Mouse (Mus musculus) limb, embryonic 14.5 days (tissue): ENCODE results near the gene Ppp2r5c. TPM values are rescaled to one million over a fixed set of nuclear protein-coding genes. Genes with fewer than 3 reads are reported as not detected.

Experiments
- ATAC-seq: fragments of 200-750 bp; cut with Nextera tagmentation; 2 replicates; pipeline ENCODE4 v1.8.0; 2017; ENCODE audit warnings: low read depth, moderate number of reproducible peaks, moderate TSS enrichment; ENCODE audit not compliant: low FRiP score
- DNase-seq: peaks from one replicate; pipeline ENCODE4 v3.0.0-alpha.2; 2015; ENCODE audit warnings: low spot score
- H3K27ac ChIP-seq: fragments of 300-500 bp; sonication (generic); replicated peaks from 2 replicates; pipeline ENCODE4 v1.5.1; 2014; ENCODE audit warnings: low read depth, mild to moderate bottlenecking, low read length, moderate library complexity, mixed read lengths
- H3K27me3 ChIP-seq: fragments of 300-500 bp; sonication (generic); 2 replicates; pipeline ENCODE4 v1.6.1; 2014; ENCODE audit warnings: low read length, mixed read lengths; ENCODE audit not compliant: control insufficient read depth, insufficient read depth
- H3K36me3 ChIP-seq: fragments of 300-500 bp; sonication (generic); 2 replicates; pipeline ENCODE4 v1.6.1; 2014; ENCODE audit warnings: mild to moderate bottlenecking, low read length, moderate library complexity, mixed read lengths; ENCODE audit not compliant: control insufficient read depth, insufficient read depth
- H3K4me1 ChIP-seq: fragments of 300-500 bp; sonication (generic); 2 replicates; pipeline ENCODE4 v1.6.1; 2014; ENCODE audit warnings: antibody characterized with exemption, low read length, mixed read lengths; ENCODE audit not compliant: control insufficient read depth, insufficient read depth
- H3K4me2 ChIP-seq: fragments of 300-500 bp; sonication (generic); replicated peaks from 2 replicates; pipeline ENCODE4 v1.6.1; 2014; ENCODE audit warnings: low read depth, mild to moderate bottlenecking, low read length, moderate library complexity; ENCODE audit not compliant: severe bottlenecking
- H3K4me3 ChIP-seq: fragments of 300-500 bp; sonication (generic); replicated peaks from 2 replicates; pipeline ENCODE4 v1.5.1; 2014; ENCODE audit warnings: low read length
- H3K9ac ChIP-seq: fragments of 300-500 bp; sonication (generic); 2 replicates; pipeline ENCODE4 v1.6.1; 2014; ENCODE audit warnings: mild to moderate bottlenecking, low read depth, low read length, moderate library complexity; ENCODE audit not compliant: severe bottlenecking
- H3K9me3 ChIP-seq: fragments of 300-500 bp; sonication (generic); 2 replicates; pipeline ENCODE4 v1.6.1; 2016; ENCODE audit warnings: low read length; ENCODE audit not compliant: control insufficient read depth
- POLR2A ChIP-seq: fragments of 200-500 bp; IDR thresholded peaks from 2 replicates; pipeline ENCODE4 v1.8.0; 2012; ENCODE audit warnings: inconsistent platforms, mild to moderate bottlenecking, moderate library complexity, borderline replicate concordance; ENCODE audit not compliant: insufficient read depth, insufficient read length; ENCODE audit errors: extremely low read depth
- WGBS: fragments of 180-500 bp; shearing (Covaris S2); extraction: QIAGEN DNeasy Blood & Tissue Kit; methylation state at CpG from one replicate; pipeline ENCODE4 v1.1.7; 2014; 5-methylcytosine and 5-hydroxymethylcytosine counted together
- polyA plus RNA-seq, 2 experiments: library from polyadenylated mRNA; depleted of rRNA in 1 of 2; stranded (reverse) in 1 of 2; unstranded in 1 of 2; fragments of >200 nt; fragmentation: Nextera tagmentation in 1 of 2; extraction: Ambion mirVana in 1 of 2; gene quantifications; 2 replicates each; pipeline versions ENCODE4 v1.2.1 to v1.2.3; 2012 to 2014

Gene Ppp2r5c
- polyA plus RNA-seq (2012; rRNA removed) = 68.0 and 75.2 TPM in 2 replicates
- polyA plus RNA-seq (2014; fragmentation: Nextera tagmentation; extraction: Ambion mirVana) = 156 and 158 TPM in 2 replicates

DNA sequence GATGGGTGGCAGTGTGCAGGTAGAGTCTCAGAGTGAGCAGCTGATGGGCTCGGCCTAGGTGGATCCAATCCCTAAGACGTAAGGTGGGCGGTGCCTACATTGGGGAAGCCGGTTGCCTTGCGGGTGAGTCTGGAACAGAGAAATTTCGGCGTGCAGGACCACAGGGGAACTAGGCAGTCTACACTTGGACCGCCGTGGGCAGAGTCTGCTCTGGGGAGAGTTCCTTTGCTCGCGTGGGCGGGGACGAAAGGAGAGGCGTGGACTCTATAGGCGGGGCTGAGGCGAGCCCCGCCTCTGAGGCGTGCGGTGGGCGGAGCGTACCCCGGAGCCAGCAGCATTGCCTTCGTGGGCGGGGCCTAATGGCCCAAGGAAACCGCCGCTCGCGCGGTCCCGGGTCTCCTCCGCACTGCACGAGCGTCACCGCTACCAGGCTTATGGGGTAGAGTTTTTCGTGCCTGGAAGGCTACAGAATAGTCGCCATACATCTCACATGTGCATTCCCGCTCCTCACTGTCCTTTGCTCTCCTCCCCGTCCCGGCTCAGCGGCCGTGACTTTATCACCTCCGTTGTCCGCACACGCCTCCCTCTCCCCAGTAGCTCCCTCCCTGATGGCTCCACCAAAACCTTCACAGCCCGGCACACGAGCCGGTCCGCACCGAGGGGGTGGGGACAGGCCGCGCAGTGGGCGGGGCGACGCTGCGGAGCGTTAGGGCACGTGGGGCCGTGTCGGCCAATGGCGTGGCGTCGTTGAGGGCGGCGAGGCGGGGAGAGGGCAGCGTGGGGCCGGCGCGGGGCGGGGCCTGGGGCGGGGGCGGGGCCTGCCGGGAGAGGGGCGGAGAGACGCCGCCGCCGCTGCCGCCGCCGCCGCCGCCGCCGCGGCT is at the start of gene Ppp2r5c:
Gene Ppp2r5c (plus strand): TSS at position 831 of the 881 bp plus-strand sequence.
- WGBS = under 1% methylated on average over 49 of the region's 86 CpGs
- peak within 1 kb of the TSS; percentile 87 for H3K27ac ChIP-seq
- H3K9ac ChIP-seq = peak within 1 kb of the TSS; percentile 77
- H3K4me1 ChIP-seq = no peaks in the 10 kb centered on the region
- H3K9me3 ChIP-seq = no peaks in the 10 kb centered on the region
- ATAC-seq = peak; percentile 99
- H3K36me3 ChIP-seq = peaks cover 19% of the 10 kb centered on the region
- H3K4me3 ChIP-seq = peak within 1 kb of the TSS; percentile 92
- no peaks in the 10 kb centered on the region for H3K27me3 ChIP-seq
- peak; percentile 94 for DNase-seq
- peak; percentile 63; the same call in 1 of the 2 replicates for TF ChIP-seq POLR2A
- peak within 1 kb of the TSS; percentile 80 for H3K4me2 ChIP-seq

DNA sequence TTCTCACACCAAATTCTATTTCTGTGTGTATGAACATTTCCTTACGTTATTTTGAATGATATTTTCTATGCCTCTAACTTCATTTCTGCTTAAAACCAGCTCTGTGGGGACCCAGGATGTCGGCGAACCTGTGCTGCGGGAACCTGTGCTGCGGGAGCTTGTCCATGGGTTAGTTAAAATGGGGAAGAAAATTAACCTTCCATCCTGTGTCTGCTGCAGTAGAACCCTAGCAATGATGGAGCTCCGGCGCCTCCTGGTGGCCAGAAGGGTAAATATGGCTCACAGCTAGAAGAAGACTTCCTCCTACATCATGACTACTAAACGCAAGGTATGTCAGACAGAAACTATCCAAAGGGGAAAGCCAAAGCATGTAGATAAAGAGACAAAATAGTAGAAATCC is 48.6 kb upstream of the Ppp2r5c start:
- Histone ChIP-seq H3K9ac (no peak overlapping the region), H3K4me2 (no peak overlapping the region), H3K36me3 (no peaks in the 10 kb centered on the region), H3K4me1 (no peaks in the 10 kb centered on the region), H3K4me3 (no peak overlapping the region), H3K27me3 (no peaks in the 10 kb centered on the region), H3K9me3 (peaks cover 4% of the 10 kb centered on the region; the same call in 1 of the 2 replicates), H3K27ac (no peak overlapping the region)
- 0 out of 2 replicates have a peak, but pooled peaks have one; percentile 60 for ATAC-seq
- peak; percentile 49 for DNase-seq
- TF ChIP-seq POLR2A = no peak
- WGBS = 28% methylated on average over 8 of the region's 8 CpGs

DNA sequence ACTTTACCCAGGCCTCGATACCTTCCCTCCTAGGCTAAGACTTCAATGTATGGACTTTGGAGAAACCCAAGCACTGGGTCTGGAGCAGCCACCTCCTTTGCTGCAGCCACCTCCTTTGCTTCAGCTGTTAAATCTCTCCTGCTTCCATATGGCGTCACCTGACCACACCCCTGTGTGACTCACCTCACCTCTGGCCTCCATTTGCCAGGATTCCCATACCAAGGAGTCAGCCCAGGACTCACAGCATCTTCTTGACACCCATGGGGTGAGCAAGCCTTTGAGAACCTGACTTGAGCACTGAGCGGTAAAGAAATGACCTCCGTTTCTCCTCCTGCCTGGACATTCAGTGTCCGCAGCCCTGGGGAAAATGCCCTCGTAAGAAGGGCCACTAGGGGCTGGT is 47.8 kb upstream of the Ppp2r5c start:
- H3K27me3 ChIP-seq = no peaks in the 10 kb centered on the region
- WGBS = 90% methylated on average over 6 of the region's 6 CpGs
- H3K4me3 ChIP-seq = no peak overlapping the region
- ATAC-seq (no peak), DNase-seq (no peak)
- no peak overlapping the region for H3K9ac ChIP-seq
- no peaks in the 10 kb centered on the region for H3K36me3 ChIP-seq
- peaks cover 4% of the 10 kb centered on the region; the same call in 1 of the 2 replicates for H3K9me3 ChIP-seq
- H3K4me1 ChIP-seq = no peaks in the 10 kb centered on the region
- no peak overlapping the region for H3K4me2 ChIP-seq
- no peak for TF ChIP-seq POLR2A
- H3K27ac ChIP-seq = no peak overlapping the region

DNA sequence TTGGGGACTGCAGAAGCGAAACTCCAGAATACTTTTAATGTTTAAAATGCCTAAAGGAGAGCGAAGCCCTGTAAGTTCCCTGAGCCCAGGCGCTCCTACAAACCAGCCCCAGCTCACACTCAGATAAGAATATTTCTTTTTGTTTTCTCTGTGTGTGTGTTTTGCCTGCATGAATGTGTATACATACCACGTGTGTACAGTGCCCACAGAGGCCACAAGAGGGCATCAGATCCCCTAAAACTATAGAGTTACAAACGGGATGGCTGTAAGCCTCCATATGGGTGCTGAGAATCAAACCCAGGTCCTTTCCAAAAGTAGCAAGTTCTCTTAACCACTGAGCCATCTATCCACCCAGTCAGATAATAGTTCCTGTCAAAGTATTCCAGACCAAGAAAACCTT is 46.0 kb upstream of the Ppp2r5c start:
- no peak for ATAC-seq
- WGBS = 80% methylated on average over 5 of the region's 5 CpGs
- no peak overlapping the region for H3K27ac ChIP-seq

DNA sequence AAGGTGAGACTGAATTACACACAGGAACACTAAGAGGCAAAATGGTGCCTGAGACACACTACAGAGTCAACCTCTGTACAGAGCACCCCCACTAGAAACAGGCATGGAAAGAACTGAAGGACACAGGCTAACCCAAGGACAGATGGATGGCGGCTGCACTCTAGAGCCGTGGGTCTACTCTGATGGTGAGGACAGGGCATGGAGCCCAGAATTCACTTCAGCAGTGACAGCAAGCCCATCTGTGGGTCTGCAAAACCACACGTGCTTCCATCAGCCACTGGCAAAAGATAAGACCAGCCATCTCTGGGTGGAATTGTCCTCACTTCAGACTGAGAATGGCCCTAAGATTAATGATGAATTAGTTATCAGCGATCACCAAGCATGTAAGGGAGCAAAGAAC is 45.0 kb upstream of the Ppp2r5c start:
- Histone ChIP-seq H3K9me3 (peaks cover 4% of the 10 kb centered on the region; the same call in 1 of the 2 replicates), H3K27ac (no peak overlapping the region), H3K4me1 (no peaks in the 10 kb centered on the region), H3K27me3 (no peaks in the 10 kb centered on the region), H3K9ac (no peak overlapping the region), H3K4me2 (no peak overlapping the region), H3K4me3 (no peak overlapping the region), H3K36me3 (no peaks in the 10 kb centered on the region)
- WGBS = 89% methylated on average over 4 of the region's 4 CpGs
- no peak for TF ChIP-seq POLR2A
- ATAC-seq (no peak), DNase-seq (no peak)

More for the DNA sequence above, 46.0 kb upstream of the Ppp2r5c start:
- Histone ChIP-seq H3K36me3 (no peaks in the 10 kb centered on the region), H3K4me2 (no peak overlapping the region), H3K9ac (no peak overlapping the region), H3K27me3 (no peaks in the 10 kb centered on the region), H3K9me3 (peaks cover 4% of the 10 kb centered on the region; the same call in 1 of the 2 replicates), H3K4me3 (no peak overlapping the region), H3K4me1 (no peaks in the 10 kb centered on the region)
- DNase-seq = no peak
- TF ChIP-seq POLR2A = no peak
